Mouse (Mus musculus) left cerebral cortex, postnatal 14 days (tissue): ENCODE measurements at regions not wholly inside any gene's neighbourhood (a gene's known extent, or its start where the extent isn't known, plus 50 kb on each side); places are given as distances from the start of the nearest gene placed in this dataset.

Source experiments
- DNase-seq, 2 experiments: peaks; one replicate each; pipeline ENCODE4 v3.0.0; 2021 to 2022; ENCODE audit warnings: low spot score in 2 of 2, mixed read lengths in 1 of 2
- intact Hi-C: fragments of 180-260 bp; cut with DNase I; formaldehyde crosslinking; loops from one replicate; pipeline ENCODE4 v1.15.1; 2025

- DNase-seq: no peak
- intact Hi-C loops: no loop called here
Measured at GRCm38 (mm10) chr14:94541995-94542394, 651.5 kb upstream of the Pcdh9 start.

DNA sequence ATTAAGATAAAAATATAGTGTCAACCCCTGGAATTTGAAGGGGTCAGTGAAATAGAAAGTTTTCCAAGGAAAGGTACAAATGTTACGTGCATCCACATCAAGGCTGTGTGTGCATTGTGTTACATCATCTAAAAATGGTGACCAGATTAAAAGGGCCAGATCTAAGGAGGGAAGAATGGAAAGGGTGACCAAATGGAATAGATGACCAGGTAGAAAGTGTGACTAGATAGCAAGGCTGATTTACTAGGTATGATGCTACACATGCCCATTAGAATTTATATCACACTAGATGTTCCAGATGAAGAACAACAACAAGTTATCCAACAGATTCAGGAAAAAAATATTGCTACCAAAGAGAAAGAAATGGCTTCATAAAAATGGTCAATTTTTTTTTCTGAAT is 635.2 kb upstream of the Pcdh9 start:
- intact Hi-C loops: no loop called here

DNA sequence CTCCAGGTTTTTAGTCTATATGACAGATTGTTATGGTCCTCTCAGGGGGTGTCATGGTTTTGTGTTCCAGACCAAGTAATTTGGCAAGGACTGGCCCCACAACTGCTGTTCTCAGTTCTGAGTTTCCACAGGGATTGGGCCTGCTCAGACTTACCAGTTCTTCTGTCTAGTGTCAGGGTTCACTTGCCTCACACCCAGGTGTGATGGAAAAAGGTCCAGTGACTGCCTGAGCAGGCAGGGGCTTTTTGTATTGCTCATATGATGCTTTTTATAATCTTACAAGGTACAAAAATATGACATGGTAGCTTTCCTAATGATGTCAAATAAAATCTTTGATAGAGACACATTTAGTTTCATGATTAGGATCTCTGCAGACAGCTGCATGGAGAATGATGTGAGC is 634.8 kb upstream of the Pcdh9 start:
- intact Hi-C loops: no loop called here
- no peak for DNase-seq

More for the DNA sequence above, 635.2 kb upstream of the Pcdh9 start:
- no peak for DNase-seq

- no peak for DNase-seq
- intact Hi-C loops: no loop called here
Measured at GRCm38 (mm10) chr14:94522007-94522406, 631.5 kb upstream of the Pcdh9 start.

DNA sequence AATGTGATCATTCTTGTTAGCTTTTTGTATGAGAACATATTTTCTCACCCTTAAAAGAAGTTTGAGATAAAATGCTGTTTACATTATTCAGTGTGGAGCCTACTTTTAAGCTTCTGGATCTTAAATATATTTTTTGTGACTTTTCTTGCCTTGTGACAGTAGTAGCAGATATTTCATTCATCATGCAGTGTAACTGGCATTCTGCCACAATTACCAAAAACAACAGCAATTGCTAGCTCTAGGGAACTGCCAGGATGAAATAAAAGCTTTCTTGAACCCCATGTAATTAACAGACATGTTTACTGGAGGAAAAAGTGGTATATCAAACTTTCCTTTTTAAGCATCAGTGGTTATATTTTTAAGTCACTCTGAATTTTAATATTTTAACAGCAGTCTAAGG is 600.9 kb upstream of the Pcdh9 start:
- DNase-seq: peak in 1 of 2 experiments; percentile 3
- intact Hi-C loops: no loop called here

- DNase-seq: no peak
- intact Hi-C loops: no loop called here
Measured at GRCm38 (mm10) chr14:94475887-94476286, 585.4 kb upstream of the Pcdh9 start.

DNA sequence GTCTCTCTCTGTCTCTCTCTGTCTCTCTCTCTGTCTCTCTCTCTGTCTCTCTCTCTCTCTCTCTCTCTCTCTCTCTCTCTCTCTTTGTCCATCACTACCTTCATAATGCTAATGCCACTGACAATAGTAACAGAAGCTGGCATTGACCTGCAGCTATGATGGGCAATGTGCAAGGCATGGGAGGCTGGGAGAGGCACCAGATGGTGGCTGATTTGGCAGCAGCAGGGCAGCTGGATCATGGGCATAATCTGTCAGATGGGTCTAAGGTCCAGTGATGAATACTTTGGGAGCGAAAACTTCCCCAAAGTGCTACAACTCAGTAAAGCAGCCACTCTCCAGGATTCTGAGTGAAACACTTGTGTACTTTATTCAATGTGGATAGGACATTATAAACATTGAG is 582.7 kb upstream of the Pcdh9 start:
- intact Hi-C loops: no loop called here
- no peak for DNase-seq

DNA sequence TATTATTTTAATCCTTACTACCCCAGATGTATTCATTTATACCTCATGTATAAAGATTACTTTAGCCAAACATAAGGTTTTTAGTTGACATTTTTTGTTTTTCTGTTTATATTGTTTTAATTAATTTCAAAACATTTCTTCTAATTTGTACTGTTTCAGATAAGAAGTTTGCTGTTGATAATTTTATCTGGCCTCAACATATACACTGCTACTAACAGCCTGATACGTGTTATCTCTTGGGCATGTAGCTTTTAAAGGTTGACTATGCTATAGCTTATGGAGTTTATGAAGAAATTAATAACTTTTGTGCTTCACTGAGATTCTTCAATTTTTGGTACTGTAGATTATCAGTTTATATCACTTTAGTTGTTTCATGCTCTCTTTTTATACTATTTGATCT is 555.5 kb upstream of the Pcdh9 start:
- intact Hi-C loops: no loop called here

DNA sequence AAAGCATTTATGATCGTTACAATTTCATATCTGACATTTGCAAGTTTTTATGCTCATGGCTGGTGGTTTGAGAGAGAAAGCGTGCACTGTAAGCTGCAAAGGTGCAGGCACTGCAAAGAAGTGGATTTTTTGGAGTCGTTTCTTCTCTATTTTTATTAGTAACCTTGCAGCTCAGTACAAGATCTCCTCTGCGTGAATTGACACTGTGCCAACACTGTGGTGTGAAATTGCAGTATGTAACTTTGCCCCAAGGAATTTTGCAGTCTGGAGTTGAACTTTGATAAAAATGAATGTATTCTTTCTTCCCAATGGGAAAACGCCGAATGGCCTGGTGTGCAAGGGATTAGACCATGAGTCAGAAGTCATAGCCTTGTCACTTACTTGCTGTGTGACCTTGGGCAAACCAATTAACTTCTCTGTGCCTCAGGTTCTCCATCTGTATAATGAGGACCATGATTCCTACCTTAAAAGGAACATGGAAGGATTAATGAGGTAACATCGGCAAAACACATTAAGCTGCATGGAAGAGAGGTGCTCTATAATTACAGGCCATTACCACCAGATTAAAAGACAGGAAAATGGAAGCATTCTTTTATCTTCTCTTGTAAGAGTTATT is 543.0 kb upstream of the Pcdh9 start:
- intact Hi-C loops: no loop called here
- DNase-seq: no peak

More for the DNA sequence above, 555.5 kb upstream of the Pcdh9 start:
- no peak for DNase-seq

DNA sequence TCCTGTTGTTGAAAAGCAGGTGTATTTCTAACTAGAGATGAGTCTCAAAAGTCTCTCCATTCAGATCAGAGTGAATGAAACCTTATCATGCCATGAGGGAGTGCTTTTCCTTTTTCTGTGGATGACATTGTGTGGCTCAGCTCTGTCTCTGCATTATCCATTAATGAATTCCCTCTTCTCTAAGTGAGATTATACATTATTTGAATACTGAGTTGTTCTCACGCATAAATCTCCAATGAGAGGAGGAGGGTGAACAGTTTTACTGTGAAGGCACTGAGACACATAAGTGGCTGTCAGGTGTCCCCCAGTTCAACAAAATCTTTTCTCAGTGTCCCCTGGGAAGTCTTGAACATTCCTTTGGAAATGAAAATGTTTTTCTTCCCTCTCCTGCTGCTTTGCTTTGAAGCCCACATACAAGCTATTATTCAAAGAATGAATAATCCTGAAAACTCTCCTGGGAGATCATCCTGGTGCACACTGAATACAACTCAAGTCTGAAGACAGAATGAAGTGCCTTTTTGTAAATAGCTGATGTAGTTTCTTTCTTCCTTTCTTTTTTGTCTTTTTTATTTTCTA is 537.2 kb upstream of the Pcdh9 start:
- intact Hi-C loops: no loop called here
- DNase-seq: no peak
